Mouse (Mus musculus): ENCODE results near the gene Mpzl1.

GRCm38 (mm10) chr1:165663277-165663676 is 28.9 kb upstream of the Mpzl1 start:
- TF ChIP-seq POLR2A (IDR thresholded peaks at IDR 0.05; ENCODE audit: extremely low read depth, insufficient read depth, low read length) (no peak), CTCF (IDR thresholded peaks at IDR 0.05; ENCODE audit: extremely low read depth, insufficient read depth, low read length) (no peak)
